Mouse (Mus musculus): ENCODE measurements around the gene Gm48552. TPM values are rescaled to one million over a fixed set of nuclear protein-coding genes. Genes with fewer than 3 reads are reported as not detected.

Gm48552 gene
- total RNA-seq, 2 experiments from 2014 or later: 2.8 to 4.7 TPM

DNA sequence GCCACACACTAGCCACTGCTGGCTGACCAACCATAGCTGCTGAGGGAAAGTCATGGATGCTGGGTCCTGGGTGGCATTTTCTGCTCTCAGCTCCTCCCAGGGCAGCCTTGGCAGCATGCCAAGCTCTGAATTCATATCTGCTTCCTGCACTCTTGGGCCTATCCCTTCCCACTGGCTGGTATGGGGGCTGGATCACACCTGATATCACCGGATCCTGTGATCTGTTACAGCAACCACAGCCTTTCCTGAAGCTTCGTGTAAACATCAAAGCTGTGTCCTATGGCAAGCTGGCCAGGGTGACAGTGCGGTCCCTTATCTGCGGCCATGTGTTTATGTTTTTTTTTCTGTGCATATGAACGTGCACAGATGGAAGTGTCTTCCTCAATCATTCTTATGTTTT is 6.8 kb upstream of the Gm48552 start:
- intact Hi-C loops (cut with DNase I): no loop called here
- DNase-seq (ENCODE audit: low spot score in 2 of 2): no peak

DNA sequence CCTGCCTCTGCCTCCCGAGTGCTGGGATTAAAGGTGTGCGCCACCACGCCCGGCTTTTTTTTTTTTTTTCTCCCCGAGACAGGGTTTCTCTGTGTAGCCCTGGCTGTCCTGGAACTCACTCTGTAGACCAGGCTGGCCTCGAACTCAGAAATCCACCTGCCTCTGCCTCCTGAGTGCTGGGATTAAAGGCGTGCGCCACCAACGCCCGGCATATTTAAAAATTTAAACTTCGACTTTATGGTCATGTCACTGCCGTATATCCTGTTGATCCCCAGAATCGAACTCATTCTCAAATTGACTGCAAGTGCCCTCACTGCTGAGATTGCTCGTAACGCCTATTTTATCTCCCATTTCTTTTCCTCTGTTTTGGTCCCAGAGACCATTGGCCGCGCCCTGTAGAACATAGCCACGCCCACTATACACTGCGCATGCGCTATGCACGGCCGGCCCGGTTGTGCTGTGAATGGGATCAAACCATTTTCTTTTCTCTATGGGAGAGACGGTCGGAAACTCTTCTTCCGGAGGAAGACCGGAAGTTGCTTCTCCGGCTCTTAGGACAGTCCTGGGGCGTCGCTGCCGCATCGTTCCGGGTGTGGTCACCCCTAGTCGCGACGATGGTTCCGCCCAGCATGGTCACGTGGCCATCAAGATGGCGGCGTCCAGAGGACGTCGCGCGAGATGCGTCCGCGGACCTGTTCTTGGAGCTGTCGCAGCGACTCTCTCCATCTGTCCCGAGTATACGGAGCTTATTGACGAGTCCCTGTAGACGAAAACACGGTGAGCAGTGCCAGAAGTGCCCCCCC is 4.8 kb upstream of the Gm48552 start, which contains the start of the genes Dohh and Gm48551:
TSS of gene Dohh (plus strand) at position 627 of the 803 bp plus-strand sequence.
TSS of gene Gm48551 (plus strand) at position 665 of the 803 bp plus-strand sequence.
- intact Hi-C loops (cut with DNase I): no loop called here
- peak; percentile 99 for DNase-seq (ENCODE audit: low spot score in 2 of 2)

DNA sequence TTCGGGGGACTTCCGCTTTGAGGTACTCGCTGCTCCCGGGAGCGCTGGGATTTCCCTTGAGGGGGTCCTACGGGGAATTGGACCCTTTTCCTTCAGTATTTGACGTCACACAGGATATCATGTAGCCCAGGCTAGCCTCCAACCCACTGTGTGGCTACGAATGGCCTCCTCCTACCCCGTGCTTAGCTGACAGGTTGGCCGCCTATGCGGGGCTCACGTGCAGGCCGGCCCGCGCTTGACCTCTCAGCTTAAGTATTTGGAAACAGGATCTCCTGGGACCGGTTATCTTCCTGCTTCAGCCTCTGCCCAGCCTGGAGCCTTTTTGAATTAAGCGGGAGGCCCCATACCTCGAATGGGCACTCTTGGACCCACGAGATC is 4.2 kb upstream of the Gm48552 start:
- DNase-seq (ENCODE audit: low spot score in 2 of 2): no peak
- intact Hi-C loops (cut with DNase I): no loop called here

DNA sequence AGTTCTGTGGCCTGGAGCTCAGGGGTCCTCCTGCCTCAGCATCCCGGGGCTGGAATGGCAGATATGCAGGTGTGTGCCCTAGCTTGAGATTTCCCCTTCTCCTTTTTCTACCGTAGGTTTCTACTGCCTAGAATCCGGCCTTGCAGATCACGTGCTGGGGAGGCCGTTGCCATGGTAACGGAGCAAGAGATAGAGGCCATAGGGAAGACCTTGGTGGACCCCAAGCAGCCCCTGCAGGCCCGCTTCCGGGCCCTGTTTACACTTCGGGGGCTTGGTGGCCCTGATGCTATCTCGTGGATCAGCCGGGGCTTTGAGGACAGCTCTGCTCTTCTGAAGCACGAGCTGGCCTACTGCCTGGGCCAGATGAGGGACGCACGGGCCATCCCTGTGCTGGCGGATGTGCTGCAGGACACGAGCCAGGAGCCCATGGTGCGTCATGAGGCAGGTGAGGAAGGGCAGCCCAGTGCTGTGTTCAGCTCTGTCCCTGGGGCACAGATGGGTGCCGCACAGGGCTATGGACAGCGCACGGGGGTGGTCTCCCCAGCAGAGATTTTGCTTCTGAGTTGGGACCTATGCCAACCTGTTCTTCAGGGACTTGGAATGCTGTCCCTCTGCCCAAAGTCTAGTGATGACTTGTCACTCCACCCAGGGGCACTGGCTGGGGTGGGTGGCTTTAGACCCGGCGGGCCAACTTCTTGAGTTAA is 3.0 kb upstream of the Gm48552 start:
- intact Hi-C loops (cut with DNase I): no loop called here
- DNase-seq (ENCODE audit: low spot score in 2 of 2): no peak

DNA sequence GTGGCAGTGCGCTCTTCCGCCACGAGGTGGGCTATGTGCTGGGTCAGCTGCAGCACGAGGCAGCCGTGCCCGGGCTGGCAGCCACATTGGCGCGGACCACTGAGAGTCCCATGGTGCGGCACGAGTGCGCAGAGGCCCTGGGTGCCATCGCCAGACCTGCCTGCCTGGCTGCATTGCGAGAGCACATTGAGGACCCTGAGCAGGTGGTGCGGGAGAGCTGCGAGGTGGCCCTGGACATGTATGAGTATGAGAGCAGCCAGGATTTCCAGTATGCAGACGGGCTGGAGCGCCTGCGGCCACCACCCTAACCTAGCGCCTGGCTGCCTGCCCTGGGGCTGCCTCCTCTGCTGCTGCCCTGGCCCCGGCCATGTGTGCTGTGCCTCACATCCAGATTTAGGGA is 1.1 kb upstream of the Gm48552 start:
- intact Hi-C loops (cut with DNase I): no loop called here
- no peak for DNase-seq (ENCODE audit: low spot score in 2 of 2)

DNA sequence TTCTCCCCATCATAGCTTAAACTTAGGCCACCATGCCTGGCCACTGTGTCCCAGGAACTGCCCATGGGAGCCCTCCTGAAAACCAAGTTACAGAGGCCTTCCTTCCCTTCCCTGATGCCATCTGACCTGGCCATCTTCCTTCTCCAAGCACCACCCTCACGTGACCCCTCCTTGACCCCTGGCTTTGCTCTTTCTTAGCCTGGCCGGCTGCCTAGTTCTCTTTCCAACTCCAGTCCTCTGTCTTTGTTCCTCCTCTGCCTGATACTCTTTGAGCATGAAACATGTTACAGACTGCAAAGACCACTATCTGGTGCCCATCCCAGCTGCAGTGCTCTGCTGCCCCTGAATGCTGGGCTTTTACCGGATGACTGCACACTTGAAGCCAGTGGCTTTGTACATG is 568 bp downstream of the Gm48552 start:
- intact Hi-C loops (cut with DNase I): no loop called here
- DNase-seq (ENCODE audit: low spot score in 2 of 2): no peak

DNA sequence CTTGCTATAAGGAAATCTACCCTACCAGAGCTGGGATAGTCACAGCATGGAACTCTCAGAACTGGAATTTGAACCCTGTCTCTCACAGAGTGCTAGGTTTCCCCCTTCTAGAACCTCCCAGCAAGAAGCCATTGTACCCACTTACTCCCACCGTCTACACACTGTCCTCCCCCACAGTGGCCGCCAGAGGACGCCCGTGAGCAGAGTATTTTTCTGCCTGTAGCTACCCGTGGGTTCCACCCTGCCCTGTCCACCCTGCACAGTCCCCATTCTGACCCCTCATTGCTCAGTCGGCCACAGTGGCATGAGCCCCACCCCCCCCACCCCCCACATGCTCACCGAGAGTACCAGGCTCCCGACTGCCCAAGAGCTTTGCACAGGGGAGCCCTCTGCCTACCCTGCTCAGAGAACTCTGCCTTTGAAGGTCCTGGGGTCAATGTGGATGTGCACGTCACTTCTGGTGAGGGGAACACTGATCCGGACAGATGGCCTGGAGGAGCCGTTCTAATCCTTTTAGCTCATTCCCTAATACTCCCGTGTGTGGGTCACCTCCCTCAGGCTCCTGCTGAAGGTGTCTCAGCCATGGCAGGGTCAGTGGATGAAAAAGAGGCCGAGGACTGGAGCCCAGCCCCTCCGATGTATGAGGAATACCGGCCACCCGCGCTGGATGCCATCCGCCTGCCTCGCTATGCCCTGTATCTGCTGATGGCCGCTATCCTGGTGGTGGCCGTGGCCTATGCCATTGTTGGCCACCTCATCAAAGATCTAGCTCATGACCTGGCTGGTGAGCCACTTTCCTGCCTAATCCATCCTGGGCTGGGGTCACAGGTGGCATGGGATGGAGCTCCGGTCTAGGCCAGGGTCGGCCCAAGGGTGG is 1.2 kb downstream of the Gm48552 start:
- DNase-seq (ENCODE audit: low spot score in 2 of 2): peak; percentile 71 to 77
- intact Hi-C loops (cut with DNase I): loop anchor here (10.0 kb wide), 1 partner anchor 165 kb away; the partner anchor contains the start of gene Aes

DNA sequence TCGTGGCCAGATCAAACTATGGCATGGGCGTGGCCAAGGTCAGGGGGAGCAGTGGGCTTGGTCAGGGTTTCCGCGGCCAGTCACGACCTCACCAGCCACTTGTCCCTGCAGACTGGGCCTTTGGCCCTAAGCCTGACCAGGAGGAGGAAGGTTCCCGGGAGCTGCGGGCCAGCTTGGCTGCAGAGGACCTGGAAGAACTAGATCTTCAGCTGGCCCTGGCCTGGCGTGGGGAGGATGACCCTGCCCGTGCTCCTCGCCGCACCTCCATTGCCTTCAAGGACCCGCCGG is 1.8 kb downstream of the Gm48552 start:
- intact Hi-C loops (cut with DNase I): loop anchor here (10.0 kb wide), 1 partner anchor 164 kb away; the partner anchor contains the start of gene Aes
- no peak for DNase-seq (ENCODE audit: low spot score in 2 of 2)

DNA sequence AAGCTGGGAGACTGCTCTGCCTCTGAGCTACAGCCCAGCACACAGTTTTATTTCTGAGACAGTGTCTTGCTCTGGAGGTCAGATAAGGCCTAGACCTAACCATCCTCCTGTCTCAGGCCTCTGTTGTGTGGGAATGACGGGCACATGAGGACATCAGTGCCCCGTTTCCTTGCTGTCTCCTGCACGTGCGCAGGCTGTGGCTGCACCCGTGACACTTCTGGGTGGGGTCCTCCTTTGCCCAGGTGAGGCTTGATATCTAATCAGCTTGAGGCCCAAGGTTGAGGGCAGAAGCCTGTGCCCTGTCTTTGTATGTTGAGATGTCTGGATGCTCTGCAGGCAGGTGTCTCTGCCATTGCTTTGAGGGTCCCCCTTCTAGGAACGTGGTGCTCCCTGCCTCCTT is 3.5 kb downstream of the Gm48552 start:
- intact Hi-C loops (cut with DNase I): loop anchor here (10.0 kb wide), 1 partner anchor 163 kb away; the partner anchor contains the start of gene Aes
- no peak for DNase-seq (ENCODE audit: low spot score in 2 of 2)

DNA sequence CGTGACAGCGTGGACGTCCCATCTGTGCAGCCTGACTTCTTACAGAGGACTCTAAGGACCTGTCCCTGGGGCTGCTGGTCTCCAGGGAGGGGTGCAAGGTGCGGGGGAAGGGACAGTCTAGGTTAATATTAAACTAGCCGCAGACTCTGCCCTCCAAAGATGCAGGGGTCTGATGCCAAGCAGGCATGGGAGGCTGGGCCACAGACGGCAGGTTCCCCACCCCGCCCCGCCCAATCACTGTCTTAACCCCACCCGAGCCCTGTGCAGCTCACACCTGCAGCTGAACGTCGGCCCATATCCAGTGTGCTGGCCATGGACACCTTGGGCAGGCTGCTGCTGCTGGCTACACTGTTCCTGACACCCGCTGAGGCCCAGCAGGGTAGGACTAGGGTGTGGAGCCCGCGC is 4.0 kb downstream of the Gm48552 start, which contains the start of gene Smim24:
TSS of gene Smim24 (plus strand) at position 271 of the 405 bp plus-strand sequence.
- DNase-seq (ENCODE audit: low spot score in 2 of 2): no peak
- intact Hi-C loops (cut with DNase I): loop anchor here (10.0 kb wide), 1 partner anchor 162 kb away; the partner anchor contains the start of gene Aes

DNA sequence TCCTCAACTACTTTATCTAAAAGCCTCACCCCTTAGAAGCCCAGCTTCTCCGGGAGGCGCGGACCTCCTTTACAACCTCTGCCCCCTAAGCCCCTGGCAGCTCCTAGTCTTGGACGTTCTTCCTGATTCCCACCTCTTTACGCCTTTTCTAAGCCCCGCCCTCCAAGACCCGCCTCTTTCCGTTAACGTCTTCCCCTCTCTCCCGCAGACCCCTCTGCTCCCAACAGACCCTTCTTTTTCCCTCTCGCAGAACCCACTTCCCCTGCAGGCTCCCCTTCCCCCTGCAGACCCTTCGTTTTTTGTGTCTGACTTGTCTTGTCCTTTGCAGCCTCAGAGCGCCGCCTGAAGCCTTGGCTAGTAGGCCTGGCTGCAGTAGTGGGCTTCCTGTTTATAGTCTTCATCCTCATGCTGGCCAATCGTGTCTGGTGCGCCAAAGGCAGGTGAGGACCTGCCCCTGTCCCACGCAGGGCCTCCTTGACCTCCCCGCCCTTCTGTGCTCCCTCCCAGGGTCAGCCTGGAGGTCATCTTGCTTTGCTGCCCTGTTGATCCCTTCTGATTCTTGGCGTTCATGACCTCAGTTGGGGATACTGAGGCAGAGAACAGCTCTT is 4.8 kb downstream of the Gm48552 start:
- DNase-seq (ENCODE audit: low spot score in 2 of 2): no peak
- intact Hi-C loops (cut with DNase I): loop anchor here (2.0 to 10.0 kb wide), 2 partner anchors 57 to 161 kb away; partner anchors contain the start of gene Aes

DNA sequence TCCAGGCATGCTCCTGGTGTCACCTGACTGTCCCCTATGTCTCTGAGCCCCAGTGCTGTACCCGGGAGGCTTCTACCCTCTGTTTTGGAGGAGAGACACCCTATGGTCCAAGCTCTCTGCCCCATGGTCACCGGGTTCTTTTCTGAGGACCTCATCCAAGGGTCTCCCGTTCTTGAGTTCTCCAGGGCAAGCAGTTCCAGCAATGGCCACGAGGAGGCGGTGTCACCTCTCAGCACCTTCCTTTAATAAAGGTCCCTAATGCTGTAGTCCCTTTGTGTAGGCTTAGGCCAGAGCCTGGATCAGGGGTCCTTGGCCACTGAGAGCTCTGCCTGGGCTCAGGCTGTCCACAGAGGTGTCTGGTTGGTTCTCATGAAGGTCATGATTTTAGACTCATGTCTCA is 6.3 kb downstream of the Gm48552 start:
- DNase-seq (ENCODE audit: low spot score in 2 of 2): peak; percentile 55 to 74
- intact Hi-C loops (cut with DNase I): loop anchor here (2.0 to 10.0 kb wide), 2 partner anchors 56 to 160 kb away; partner anchors contain the start of gene Aes

DNA sequence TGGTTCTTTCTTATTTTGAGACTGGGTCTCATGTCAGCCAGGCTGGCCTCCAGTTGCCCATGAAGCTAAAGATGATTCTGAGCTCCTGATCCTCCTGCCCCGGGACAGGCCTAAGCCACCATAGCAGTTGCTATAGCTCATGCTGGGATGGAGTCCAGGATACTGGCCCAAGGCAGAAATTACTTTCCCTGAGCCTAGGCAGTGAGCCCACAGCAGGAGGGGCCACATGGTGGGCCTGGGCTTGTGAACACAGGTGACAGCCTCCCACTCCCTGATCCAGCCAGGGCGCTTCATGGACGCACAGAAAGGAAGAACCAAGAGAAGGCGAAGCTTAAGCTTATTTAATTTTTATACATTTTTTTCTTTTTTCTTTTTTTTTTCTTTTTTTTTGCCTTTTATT is 7.1 kb downstream of the Gm48552 start:
- intact Hi-C loops (cut with DNase I): loop anchor here (2.0 to 10.0 kb wide), 2 partner anchors 55 to 159 kb away; partner anchors contain the start of gene Aes
- DNase-seq (ENCODE audit: low spot score in 2 of 2): no peak

DNA sequence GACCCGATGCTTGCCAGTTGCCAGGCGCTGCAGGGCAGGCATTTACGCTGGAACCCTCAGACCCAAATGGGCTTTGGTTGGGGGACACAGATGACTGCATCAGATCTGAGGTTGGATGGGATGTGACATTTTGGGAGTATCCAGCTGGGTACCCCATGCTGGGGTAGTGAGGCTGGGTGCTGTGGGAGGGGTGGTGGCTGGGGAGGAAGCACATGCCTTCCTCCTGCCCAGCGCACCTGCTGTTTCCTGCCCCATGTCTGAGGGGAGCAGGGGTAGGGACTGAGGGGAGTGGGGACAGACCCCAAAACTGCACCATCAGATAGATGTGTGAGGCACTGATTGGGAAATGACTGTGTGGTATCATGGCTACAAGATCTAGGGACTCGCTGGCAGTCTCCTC is 7.9 kb downstream of the Gm48552 start:
- intact Hi-C loops (cut with DNase I): loop anchor here (10.0 kb wide), 1 partner anchor 158 kb away; the partner anchor contains the start of gene Aes
- no peak for DNase-seq (ENCODE audit: low spot score in 2 of 2)

DNA sequence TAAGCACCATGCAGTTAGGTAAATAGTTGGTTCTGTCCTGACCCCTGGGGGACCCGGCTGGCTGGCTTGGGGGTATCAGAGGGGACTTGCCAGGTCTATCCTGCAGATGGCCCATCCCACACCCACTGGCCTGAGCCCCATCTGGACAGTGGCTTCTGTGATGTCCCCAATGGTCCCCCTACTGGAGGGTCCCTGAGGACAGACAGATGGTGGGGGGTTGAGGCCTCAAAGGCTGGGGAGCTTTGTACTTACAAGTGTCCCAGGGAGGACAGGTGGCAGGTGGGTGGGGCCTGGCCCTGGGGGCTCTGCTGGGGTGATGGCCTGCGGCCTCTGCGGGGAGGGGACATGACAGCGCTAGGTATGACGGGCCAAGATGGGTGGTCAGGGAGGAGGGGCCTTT is 10.5 kb downstream of the Gm48552 start:
- intact Hi-C loops (cut with DNase I): loop anchor here (10.0 kb wide), 1 partner anchor 156 kb away; the partner anchor contains the start of gene Aes
- DNase-seq (ENCODE audit: low spot score in 2 of 2): no peak

DNA sequence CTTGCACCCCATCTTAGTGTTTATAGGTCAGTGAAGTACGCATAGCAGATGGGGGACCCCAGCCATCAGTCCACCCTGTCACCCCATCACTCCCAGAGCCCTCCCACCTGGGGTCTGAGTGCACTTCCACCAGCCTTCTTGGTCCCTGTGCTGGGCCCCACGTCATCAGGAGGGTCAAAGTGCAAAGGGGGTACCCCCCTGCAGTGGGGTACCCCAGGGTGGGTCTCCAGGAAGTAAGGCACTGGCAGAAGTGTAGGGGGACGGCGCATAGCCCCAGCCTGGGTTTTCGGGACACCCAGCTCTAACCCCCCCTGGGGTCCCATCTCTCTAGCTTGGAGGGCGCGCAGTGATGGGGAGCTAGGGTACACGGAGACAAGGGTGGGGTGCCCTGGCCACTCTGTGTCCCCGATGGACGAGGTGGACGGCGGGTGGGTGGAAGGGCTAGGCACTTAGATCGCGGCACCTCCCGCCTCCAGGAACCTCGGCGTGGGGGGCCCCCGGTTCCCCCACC is 11.0 kb downstream of the Gm48552 start:
- intact Hi-C loops (cut with DNase I): loop anchor here (10.0 kb wide), 1 partner anchor 155 kb away; the partner anchor contains the start of gene Aes
- no peak for DNase-seq (ENCODE audit: low spot score in 2 of 2)

DNA sequence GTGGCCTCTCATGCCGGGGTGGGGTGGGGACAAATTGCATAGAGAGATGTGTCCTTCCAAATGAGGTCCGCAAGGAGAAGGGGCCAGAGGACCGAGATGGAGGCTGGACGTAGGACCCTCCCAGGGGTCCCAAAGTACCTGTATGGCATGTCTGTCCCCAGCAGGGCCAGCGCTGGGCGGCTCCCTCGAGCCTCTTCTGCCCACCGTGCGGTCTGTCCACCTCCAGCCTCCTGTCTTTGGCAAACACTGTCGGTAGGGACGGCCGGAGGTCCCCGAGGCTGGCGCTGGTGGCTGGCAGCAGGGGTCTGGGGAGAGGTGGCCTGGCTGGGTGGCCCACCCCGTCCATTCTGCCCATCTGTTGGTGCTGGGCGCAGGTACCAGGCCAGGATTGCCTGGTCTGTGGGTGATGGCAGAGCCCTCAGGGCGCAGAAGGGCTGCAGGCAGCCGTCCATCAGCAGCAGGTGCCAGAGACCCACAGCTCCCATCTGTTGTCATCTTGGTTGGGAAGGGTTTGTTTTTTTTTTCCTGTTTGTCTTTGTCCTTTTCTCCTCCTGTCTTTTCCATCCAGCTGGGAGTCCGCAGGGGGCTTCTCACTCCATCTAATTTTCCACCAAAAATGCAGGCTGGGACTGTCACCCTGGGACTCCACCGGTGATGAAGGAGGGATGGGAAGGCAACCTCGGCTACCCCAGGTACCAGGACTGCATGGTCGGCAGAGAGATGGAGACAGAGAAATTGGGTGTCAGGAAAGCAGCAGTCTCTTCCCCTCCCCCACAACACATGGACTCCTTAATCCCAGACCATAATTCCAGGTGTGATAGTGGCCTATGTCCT is 11.8 kb downstream of the Gm48552 start:
- intact Hi-C loops (cut with DNase I): no loop called here
- DNase-seq (ENCODE audit: low spot score in 2 of 2): no peak

DNA sequence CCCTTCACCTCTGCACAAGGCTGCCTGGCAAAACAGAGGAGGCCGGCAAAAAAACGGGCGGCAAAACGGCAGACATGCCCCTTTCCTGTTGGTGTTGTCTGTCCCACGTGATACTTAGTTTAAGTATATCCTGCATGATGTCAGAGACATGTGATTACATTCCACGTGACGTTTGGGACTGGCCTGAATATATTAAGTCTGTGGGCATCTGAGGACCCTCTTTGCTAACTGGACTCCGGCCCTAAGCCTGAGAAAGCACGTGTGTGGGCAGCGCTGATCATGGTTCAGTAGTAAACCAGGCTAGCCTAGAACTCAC is 12.4 kb downstream of the Gm48552 start:
- intact Hi-C loops (cut with DNase I): no loop called here
- DNase-seq (ENCODE audit: low spot score in 2 of 2): peak in 1 of 2 experiments; percentile 79

Measured in left cerebral cortex, postnatal 14 days (tissue).